Mouse (Mus musculus) brown adipose tissue, adult 24 weeks (tissue): ENCODE measurements around the gene Coq9. TPM values are rescaled to one million over a fixed set of nuclear protein-coding genes. Genes with fewer than 3 reads are reported as not detected.
"Not testable (repeated sequence)": the region's sequence is repeated elsewhere in the genome, so short reads cannot be mapped to it uniquely, and the experiment has no call there.

ENCODE experiments used
- H3K27ac ChIP-seq: fragments of 200-500 bp; replicated peaks from 2 replicates; pipeline ENCODE4 v1.5.1; 2012; ENCODE audit warnings: low read depth, mild to moderate bottlenecking, low read length
- H3K4me1 ChIP-seq: fragments of 200-500 bp; 2 replicates; pipeline ENCODE4 v1.6.1; 2012; ENCODE audit warnings: low read length, mixed read lengths; ENCODE audit not compliant: control insufficient read depth, insufficient read depth, insufficient read length
- H3K4me3 ChIP-seq: fragments of 200-500 bp; 2 replicates; pipeline ENCODE4 v1.5.1; 2012; ENCODE audit warnings: low read depth, mild to moderate bottlenecking, low read length, moderate library complexity; ENCODE audit not compliant: insufficient read depth
- polyA plus RNA-seq: library from polyadenylated mRNA; stranded (reverse); fragments of >200 nt; gene quantifications from 2 replicates; pipeline ENCODE4 v1.2.4, GENCODE M21; 2012; ENCODE audit not compliant: missing spikeins, insufficient read depth, insufficient read length

Gene Coq9
- polyA plus RNA-seq, 1 experiment = 387 TPM

GRCm38 (mm10) chr8:94841183-94841582 lies 3.1 kb downstream of the Coq9 start:
- H3K4me3 ChIP-seq = no peak overlapping the region
- no peaks in the 10 kb centered on the region for H3K4me1 ChIP-seq
- no peak overlapping the region for H3K27ac ChIP-seq

GRCm38 (mm10) chr8:94850049-94850448 lies 11.9 kb downstream of the Coq9 start:
- Histone ChIP-seq H3K4me3 (no peak overlapping the region), H3K27ac (0 out of 2 replicates have a peak overlapping the region, but pooled peaks have one; percentile 6)

DNA sequence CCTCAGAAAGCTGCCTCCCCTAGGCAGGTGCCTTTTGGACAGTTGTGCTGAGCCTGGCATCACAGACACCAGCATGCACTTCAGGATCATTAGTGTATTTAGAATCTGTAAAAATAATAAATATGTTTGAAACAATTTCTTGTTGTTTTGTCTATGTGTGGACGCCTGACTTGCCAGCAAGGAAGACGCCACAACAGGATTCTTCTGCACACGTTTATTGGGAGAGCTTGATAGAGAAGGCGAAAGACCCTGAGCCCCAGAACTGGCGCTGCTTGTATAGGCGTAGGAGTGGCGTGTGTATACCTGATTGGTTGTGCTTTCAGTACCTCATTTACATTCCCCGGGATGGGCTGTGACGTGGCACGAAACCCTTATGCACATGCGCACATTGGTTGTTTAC lies 16.6 kb downstream of the Coq9 start:
- not testable (repeated sequence) for H3K4me1 ChIP-seq, H3K4me3 ChIP-seq, H3K27ac ChIP-seq

More at GRCm38 (mm10) chr8:94850049-94850448, 11.9 kb downstream of the Coq9 start:
- peaks cover 4% of the 10 kb centered on the region; the same call in 1 of the 2 replicates for H3K4me1 ChIP-seq

- no peak overlapping the region for H3K4me3 ChIP-seq
These were observed 18.9 kb downstream of the Coq9 start for GRCm38 (mm10) chr8:94857011-94857345.

GRCm38 (mm10) chr8:94857346-94858173 lies 19.4 kb downstream of the Coq9 start, which contains the start of gene Polr2c:
Gene Polr2c, plus strand, starts transcription at chr8:94857450.
- Histone ChIP-seq H3K27ac (peak within 1 kb of the TSS; percentile 61), H3K4me3 (peak within 1 kb of the TSS; percentile 85), H3K4me1 (0 out of 2 replicates have a peak, but pooled peaks cover under 1% of the 10 kb centered on the region)

More at GRCm38 (mm10) chr8:94857011-94857345, 18.9 kb downstream of the Coq9 start:
- Histone ChIP-seq H3K4me1 (no peaks in the 10 kb centered on the region), H3K27ac (no peak overlapping the region)

- no peak overlapping the region for H3K4me3 ChIP-seq
- H3K4me1 ChIP-seq = 0 out of 2 replicates have a peak, but pooled peaks cover 2% of the 10 kb centered on the region
- H3K27ac ChIP-seq = no peak overlapping the region
These were observed 23.3 kb downstream of the Coq9 start for GRCm38 (mm10) chr8:94861352-94861910.

GRCm38 (mm10) chr8:94862487-94863220 lies 24.5 kb downstream of the Coq9 start:
- Histone ChIP-seq H3K4me3 (no peak overlapping the region), H3K27ac (peak overlapping the region; percentile 28), H3K4me1 (0 out of 2 replicates have a peak, but pooled peaks cover 2% of the 10 kb centered on the region)

- H3K4me1 ChIP-seq = peaks cover 5% of the 10 kb centered on the region
- H3K27ac ChIP-seq = 0 out of 2 replicates have a peak overlapping the region, but pooled peaks have one; percentile 14
- no peak overlapping the region for H3K4me3 ChIP-seq
These were observed 26.0 kb downstream of the Coq9 start for GRCm38 (mm10) chr8:94863897-94864673.

- H3K27ac ChIP-seq = no peak overlapping the region
- no peak overlapping the region for H3K4me3 ChIP-seq
- peaks cover 13% of the 10 kb centered on the region for H3K4me1 ChIP-seq
These were observed 27.2 kb downstream of the Coq9 start for GRCm38 (mm10) chr8:94865292-94865691.

GRCm38 (mm10) chr8:94866921-94867320 lies 28.8 kb downstream of the Coq9 start:
- Histone ChIP-seq H3K4me1 (peaks cover 19% of the 10 kb centered on the region), H3K4me3 (no peak overlapping the region), H3K27ac (no peak overlapping the region)

DNA sequence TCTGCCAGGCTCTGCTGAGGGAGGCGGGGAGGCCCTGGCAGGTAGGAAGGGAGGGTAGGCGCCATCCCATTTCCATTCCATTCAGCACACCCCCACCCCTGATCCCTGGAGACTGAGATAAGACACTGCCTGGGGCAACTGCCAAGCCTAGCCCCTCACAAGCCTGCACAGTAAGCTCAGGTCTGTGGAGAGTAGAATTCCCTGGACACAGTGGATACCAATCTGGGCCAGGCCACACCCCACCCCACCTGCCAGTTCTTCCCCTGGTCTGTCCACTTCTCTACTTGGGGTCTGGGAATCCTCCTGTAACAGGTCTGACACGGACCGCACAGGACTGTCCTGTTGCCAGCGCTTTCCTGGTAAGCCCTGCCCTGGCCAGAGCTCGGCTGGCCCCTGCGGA lies 31.0 kb downstream of the Coq9 start:
- Histone ChIP-seq H3K4me1 (peaks cover 18% of the 10 kb centered on the region), H3K27ac (no peak overlapping the region), H3K4me3 (no peak overlapping the region)

DNA sequence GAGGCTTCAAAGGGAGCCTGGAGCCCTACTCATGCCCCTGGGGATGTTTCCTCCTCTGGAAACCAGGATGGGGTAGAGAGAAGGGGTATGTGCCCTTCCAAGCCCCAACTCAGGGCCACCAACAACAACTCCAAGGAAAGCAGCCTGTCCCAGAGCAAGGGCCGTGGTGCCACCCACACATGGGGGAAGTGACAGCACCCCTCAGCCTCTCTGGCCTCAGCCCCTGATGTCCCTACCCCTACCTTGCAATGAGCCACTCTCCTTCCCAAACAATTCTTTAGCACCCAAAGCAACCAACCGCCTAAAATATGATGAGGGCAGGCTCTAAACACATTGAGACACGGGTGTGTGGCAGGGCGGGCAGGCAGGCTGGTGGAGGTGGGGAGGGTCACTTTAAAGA lies 31.9 kb downstream of the Coq9 start:
- H3K4me3 ChIP-seq = no peak overlapping the region
- peaks cover 18% of the 10 kb centered on the region for H3K4me1 ChIP-seq
- H3K27ac ChIP-seq = no peak overlapping the region

GRCm38 (mm10) chr8:94870474-94871107 lies 32.5 kb downstream of the Coq9 start:
- H3K27ac ChIP-seq = peak overlapping the region; percentile 39; the same call in 1 of the 2 replicates
- H3K4me3 ChIP-seq = peak overlapping the region; percentile 53
- H3K4me1 ChIP-seq = peaks cover 18% of the 10 kb centered on the region
